Mouse (Mus musculus) right cerebral cortex, postnatal 10 days (tissue): Measurements from ENCODE around the gene Aaas.
"Not testable (repeated sequence)": the region's sequence is repeated elsewhere in the genome, so short reads cannot be mapped to it uniquely, and the experiment has no call there.

Source experiments
- DNase-seq, 2 experiments: peaks; one replicate each; pipeline ENCODE4 v3.0.0; 2021; ENCODE audit warnings: low spot score in 2 of 2

The Aaas gene

DNA sequence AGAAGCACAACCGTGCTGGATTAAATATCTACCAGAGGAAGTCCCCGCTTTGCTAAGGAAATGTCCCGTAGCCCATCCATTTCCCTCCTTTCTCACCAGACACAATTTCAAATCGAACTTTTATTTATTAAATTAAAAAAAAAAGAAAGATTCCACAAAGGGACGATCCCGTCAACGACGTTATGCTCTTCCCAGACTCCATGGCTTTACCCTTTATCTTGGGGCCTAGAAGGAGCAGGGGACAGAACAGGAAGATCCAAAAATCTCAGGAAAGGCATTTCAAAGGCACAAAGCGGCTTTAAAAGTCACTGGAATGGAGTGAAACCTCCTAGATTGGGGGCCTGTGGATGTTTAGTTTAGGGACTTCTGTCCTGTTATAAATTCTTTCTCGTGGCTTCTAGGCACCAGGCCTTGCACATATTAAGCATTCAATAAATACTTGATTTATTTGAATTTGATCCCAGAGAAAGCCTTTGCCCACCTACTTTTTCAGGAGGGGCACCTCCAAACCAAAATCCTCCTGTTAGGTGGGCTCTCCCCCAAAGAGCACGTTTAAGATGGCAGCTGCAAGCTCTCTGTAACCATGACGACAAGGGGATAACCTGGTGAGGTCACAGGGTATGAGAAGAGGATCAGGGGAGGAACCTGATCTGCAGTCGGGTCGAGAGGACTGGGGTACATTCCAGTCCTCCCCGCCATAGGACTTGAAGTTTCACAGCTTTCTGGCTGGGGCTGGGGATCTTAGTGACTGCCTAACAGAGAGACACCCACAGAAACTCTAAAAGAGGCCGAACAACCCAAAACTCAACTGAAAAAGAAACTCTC lies 6.1 kb upstream of the Aaas start:
- DNase-seq = no peak

DNA sequence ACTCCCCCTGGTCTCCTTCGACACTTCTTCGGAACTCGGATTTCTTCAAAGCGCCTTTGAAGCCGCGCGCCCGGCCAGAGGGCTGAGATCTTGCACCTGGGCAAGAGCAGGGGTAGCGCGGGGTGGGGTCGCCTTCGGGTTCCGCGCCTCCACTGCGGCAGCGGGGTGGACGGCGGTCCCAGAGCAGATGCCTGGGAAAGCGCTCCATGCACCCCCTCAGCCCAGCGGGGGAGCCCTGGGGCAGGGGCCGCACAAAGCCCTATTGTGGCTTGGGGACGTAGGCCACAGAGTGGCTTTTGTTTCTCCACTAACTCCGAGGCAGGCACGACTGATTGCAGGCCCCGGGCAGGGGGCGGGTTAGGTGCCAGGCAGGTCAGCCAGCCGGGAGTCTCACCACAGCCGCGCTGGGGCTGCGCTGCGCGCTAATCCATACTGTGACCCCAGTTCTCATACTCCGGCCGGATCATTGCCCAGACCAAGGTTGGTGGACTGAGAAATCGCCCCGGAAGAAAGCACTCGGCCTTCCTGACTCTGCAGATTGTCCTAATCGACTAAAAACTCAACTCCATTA lies 5.4 kb upstream of the Aaas start:
- peak in 1 of 2 experiments; percentile 51 for DNase-seq

DNA sequence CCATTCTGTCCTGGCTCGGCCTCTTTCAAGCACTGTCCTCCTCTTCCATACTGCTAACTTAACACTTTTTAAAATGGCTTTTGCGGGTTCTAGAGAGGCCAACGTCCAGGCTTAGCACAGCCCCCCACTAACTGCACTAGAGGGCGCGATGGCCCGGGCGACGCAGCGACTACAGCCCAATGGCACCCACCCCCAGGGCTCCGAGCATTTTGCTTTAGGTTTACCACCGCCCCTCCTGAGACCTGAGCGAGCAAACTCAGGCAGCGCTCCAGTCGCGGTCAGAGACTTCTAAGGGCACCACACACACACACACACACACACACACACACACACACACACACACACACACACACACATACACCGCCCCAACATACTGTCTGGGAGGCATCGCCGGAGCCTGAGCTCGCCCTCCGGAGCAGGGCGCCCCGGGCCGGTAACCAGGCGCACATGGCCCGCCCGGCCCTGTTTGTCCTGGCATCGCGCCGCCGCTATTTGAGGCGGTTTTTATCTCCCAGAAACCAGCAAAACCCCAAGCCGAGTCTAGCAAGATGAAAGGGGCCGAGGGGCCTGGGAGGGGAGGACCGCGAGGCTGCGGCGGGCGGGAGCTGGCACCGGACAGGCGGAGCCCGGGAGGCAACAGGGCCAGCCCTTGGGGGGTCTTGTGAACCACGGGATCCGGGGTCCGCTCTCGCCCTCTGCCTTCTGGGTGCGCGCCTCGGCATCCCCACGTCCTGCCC lies 4.7 kb upstream of the Aaas start:
- peak; percentile 50 to 59 for DNase-seq

DNA sequence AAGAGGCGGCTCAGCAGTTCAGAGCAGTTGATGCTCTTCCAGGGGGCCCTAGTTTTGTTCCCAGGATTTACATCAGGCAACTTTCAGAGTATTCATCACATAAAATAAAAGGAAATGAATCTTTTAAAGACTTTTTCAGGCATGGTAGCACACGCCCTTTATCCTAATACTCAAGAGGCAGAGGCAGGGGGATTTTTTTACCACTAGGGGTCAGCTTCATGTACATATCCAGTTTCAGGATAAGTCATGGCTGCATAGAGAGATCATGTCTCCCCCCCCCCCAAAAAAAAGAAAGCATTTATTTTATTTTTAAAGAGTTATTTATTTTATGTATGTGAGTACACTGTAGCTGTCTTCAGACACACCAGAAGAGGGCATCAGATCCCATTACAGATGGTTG lies 3.4 kb upstream of the Aaas start:
- DNase-seq = no peak

DNA sequence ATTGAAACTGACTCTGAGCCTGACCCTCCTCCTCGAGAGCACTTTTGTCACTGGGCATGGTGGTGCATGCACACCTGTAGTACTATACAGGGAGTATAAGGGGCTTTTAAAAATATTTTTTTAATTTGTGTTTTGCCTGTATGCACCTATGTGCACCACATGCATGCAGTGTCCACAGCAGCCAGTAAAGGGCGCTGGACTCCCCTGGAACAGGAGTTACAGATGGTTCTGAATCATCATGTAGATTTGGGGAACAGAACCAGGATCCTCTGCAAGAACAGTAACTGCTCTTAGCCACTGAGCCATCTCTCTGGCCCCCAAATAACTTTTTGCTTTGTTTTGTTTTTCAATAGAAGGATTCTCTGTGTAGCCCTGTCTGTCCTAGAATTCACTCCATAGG lies 1.6 kb upstream of the Aaas start:
- no peak for DNase-seq

DNA sequence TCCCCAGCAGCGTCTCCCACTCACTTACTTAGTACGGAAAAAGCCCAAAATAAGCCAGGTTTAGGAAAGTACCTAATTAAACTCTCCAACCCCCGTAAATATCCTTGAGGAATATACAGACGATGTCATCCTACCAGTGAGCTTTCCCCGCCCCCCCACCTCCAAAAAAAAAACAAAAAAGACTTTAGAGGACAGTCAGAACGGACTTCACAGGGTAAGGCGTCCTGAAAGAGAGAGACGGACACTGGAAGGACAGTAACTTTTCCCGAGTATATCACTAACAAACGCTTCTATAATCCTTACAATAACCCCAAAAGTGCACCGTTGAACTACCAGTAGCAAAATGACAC lies 346 bp upstream of the Aaas start:
- DNase-seq = no peak

DNA sequence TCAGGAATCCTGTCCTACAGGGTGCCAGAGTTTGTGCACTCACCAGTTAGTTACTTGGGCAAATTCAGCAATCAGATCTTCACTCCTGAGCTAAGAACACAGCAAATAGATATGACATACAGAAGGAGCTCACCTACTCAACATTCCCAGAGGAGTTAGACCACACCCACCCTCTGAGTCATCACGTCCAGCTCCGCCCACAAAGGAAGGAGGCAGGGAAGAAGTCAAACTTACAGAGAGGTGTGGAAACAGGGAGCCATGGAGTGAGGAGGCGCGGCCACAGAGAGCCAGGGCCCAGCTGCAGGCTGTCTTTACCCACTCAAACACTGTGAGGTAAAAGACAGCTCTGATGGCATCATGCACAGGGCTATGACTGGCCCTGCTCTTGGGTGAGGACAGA lies 4.1 kb downstream of the Aaas start:
- no peak for DNase-seq

DNA sequence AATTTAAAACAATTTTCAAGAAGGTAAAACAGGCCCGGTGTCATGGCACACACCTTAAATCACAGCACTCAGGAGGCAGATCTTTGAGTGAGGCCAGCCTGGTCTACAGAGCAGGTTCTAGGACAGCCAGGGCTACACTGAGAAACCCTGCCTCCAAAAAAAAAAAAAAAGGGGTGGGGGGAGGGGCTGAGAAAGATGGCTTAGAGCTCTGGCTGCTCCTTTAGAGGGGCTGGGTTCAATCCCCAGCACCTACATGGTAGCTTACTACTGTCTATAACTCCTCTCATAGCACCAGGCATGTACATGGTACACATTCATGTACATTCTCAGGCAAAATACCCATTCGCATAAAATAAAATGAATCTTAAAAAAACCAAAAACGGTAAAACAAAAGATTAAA lies 6.1 kb downstream of the Aaas start:
- no peak for DNase-seq

DNA sequence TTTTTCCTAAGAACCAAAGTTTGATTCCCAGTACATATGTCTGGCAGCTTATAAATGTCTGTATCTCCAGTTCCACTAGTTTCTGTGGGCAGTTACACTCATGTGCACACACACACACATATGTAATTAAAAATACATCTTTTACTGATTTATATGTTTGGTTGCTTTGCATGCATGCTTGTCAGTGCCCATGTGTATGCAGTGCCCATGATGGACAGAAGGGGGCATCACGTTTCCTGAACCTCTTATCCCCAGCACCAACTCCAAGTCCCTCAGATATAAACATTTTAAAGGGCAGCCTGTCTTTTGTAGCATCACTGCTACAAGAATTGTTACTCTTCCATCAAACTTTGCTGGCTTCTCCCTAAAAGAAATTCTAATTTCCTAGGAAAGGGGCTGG lies 9.0 kb downstream of the Aaas start:
- DNase-seq = no peak

DNA sequence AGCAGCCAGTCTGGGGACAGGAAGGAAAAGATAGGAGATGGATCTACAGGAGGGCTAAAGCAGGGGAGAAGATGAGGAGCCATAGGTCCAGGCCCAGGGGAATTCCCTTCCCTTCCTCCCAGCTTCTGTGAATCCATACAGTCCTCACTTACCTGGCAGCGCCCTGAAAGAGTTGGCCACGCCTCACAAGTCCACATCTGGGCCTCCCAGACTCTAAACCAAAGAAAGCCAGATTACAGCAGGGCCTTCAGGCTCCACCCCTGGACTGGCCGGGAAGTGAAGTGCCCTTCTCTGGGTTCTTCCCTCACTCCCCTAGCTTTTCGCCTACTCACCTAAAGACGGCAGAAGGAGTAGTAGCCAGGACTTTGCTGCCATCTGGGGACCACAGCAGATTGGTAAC lies 11.0 kb downstream of the Aaas start:
- DNase-seq = no peak

DNA sequence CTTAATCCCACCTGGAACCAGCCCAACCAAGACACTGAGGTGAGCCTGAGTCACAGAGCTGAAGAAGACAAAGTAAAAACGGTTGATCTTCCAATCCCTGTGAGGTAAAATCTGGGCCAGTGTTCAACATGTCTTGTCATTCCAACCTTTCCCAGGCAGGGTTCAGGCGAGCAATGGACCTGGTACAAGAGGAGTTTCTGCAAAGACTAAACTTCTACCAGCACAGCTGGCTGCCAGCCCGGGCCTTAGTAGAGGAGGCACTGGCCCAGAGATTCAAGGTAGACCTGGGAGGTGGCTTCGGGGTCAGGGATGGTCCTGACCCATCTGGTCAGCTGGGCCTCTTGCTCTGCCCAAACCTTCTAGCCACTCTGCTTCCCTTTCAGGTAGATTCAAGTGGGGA lies 13.6 kb downstream of the Aaas start:
- DNase-seq = no peak

DNA sequence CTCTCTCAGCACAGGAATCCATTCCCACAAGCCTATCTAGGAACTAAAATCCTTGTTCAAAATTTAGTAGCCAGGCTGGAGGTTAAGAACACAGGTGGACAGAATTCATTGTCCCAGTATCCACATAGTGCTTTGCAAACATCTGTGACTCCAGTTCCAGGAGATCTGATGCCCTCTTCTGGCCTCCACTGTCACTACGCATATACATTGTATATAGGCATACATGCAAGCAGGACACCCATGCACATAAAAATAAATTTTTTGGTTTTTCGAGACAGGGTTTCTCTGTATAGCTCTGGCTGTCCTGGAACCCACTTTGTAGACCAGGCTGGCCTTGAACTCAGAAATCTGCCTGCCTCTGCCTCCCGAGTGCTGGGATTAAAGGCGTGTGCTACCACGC lies 14.6 kb downstream of the Aaas start:
- DNase-seq = not testable (repeated sequence)

DNA sequence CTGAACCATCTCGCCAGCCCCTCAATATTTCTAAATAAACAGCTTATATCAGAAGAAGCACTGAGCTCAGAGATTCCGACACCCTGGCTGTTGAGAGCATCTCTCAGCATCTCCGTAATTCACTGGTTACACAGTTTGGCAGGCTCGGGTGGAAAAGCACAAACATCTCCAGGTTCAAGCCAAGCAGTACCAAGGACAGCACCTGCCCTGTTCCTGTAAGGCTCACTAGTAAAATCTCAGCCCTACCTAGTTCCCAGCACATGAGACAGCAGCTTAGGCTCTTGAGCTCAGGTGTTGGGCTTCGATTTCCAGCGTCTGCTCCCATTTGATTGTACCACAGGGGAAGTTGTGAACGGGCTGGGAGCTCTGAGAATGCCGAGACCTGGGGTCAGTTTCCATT lies 15.3 kb downstream of the Aaas start:
- no peak for DNase-seq

DNA sequence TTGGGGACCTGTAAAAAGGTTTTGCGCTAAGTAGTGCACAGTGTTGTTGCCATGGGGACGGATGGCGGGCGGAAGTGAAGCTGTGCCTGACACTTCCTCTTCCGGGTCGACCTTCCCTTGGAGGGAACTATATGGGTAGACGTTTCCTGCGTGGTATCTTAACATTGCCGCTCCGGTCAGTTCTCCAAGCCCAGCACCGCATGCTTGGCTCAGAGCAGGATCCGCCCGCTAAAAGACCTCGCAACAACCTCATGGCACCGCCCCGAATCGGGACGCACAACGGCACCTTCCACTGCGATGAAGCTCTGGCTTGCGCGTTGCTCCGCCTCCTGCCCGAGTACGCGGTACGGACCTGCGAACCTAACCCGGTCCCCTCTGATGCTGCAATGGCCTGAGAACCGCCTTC lies 19.0 kb downstream of the Aaas start, which contains the start of gene Myg1:
Gene Myg1, plus strand, starts transcription at position 100 of the 406 bp plus-strand sequence.
- peak; percentile 90 to 93 for DNase-seq

DNA sequence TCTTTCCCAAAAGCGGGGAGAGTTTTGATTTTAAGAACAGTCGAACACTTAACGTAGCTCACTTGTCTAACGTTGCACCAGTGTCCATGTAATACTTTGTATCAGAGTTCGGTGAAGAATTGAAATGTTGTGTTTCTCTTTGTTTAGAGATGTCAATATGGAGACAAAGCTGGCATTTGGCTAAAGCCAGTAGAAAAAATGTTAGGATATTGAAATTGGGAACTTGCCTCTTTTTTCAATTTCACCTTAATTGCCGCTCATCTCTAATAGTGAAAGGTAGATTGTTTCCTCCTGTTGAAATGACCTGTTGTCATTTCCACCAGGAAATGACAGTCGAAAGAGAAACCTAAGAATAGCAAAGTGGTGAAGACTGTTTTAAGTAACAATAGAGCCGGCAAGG lies 23.7 kb downstream of the Aaas start:
- no peak for DNase-seq

DNA sequence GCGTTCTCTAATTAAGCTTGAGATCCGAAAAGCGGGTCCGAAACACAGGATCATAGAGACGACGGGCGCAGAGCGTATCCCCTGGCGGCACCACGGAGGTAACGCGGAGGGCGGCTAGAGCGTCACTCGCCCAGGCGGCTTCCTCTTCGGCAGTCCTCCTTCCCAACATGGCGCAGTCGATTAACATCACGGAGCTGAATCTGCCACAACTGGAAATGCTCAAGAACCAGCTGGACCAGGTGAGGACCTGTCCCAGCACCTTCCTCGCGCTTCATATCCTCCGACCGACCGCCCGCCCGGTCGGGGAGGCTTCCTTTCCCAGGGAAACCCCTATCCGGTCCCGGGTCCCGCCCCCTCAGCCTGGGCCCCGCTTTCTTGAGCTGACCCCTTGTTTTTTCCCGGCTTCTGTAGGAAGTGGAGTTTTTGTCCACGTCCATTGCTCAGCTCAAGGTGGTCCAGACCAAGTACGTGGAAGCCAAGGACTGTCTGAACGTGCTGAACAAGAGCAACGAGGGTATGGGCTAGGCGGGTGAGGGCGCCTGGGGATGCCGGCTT lies 24.5 kb downstream of the Aaas start, which contains the start of gene Pfdn5:
Gene Pfdn5, plus strand, starts transcription at position 95 of the 555 bp plus-strand sequence.
- DNase-seq = peak; percentile 90 to 92

DNA sequence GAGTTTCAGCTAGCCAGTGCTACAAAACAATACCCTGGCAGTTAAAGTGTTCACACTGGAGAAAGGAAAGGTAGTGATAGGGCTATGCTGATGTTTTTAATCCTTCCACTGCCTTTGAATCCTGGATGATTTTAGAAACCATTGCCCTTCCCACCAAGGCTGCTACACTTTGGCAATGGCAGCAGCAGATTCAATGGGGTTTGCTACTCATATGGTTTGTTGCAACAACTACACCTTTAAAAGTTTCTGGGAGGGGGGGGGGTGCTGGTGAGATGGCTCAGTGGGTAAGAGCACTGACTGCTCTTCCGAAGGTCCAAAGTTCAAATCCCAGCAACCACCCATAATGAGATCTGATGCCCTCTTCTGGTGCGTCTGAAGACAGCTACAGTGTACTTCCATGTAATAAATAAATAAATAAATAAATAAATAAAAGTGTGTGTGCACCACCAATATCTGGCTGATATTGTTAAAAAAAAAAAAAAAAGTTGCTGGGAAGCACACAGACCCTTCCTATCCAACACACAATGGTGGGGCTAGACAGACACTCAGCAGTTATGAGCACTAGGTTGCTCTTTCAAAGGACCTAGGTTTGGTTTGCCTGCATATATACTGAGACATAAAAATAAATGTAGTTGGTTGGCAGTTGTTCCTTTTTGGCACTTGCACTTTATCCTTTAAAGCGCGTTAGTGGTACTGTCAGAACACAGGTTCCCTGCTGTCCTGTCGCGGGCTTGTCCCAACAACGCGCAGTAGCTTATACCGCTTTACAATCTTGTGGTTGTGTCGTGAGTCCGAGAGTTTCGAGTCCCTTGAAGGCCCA lies 25.7 kb downstream of the Aaas start:
- no peak for DNase-seq

DNA sequence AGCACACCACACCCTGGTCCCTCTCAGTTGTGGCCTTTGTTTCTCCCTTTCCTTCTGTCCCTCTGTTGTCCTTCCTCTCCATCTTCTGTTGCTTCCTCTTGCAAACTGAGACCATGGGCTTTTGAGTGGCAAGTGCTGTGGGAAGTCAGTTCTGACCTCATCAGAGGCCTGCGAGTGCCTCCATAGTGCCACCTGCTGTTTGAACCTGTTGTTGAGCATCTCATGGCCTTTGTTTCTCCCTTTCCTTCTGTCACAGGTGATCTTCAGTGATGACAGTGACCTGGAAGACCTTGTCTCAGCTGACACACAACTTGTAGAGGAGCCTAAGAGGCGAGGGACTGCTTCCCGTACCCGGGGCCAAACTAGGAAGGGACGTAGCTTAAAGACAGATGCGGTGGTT lies 34.3 kb downstream of the Aaas start:
- DNase-seq = peak in 1 of 2 experiments; percentile 55

DNA sequence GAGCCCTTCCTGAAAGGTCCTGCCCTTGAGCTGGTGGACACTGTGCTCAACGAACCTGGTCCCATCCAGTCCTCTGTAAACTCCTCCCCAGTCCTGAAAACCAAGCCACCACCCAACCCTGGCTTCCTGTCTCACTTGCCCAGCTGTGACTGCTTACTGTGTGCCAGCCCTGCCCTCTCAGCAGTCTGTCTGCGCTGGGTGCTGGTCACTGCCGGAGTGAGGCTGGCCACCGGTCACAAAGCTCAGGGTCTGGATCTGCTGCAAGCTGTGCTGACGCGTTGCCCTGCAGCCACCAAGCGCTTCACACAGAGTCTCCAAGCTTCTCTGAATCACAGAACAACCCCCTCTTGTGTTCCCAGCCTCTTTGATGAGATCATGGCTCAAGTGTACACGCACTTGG lies 35.3 kb downstream of the Aaas start:
- DNase-seq = no peak

DNA sequence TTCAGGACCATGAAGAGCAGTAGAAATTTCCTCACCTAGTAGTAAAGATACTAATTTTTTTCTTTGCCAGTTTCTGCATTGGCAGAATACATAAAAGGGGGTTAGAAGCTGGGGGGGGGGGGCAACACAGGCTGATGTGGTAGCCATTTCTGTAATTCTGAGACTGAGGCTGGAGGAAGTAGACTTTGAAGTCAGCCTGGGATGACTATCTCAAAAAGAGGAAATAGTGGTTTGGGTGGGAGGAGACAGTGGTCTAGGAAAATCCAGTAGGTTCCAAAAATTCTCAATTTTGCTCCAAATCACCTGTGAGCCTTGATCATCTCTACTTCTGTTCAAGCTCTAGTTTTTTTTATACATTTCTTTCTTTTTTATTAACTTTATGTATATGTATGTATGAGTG lies 39.1 kb downstream of the Aaas start:
- no peak for DNase-seq

DNA sequence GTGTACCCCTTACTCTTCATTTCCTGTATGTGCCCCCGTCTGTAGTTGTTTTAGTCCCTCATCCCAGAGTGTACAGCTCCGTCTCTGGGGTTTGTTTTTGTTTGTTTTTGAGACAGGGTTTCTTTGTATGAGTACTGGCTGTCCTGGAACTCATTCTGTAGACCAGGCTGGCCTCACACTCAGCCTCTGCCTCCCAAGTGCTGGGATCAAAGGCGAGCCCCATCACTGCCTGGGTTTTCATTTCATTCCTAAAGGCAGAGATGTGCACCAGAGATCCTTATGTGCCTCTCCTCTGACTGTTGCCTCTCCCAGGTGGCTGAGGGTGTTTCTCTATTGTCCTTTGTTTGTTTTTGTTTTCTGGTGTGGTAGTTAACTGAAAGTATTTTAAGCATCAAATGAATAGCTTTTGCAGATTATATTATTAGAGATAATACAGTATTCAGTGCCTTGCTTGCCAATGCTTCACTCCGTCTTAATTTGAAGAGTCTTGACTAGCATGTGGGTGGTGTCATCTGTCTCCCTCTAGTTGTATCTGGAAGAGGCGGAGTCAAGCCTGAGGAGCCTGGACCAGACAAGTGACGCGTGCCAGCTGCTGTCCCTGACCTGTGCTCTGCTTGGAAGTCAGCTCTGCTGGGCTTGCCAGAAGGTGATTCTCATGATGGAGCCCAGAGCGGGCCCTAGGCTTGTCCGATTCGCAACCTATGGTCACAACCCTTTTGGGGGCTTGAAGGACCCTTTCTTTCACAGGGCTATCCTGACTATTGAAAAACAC lies 40.3 kb downstream of the Aaas start:
- DNase-seq = no peak
